Mouse (Mus musculus) intestine, embryonic 15.5 days (tissue): ENCODE measurements at regions not wholly inside any gene's neighbourhood (a gene's known extent, or its start where the extent isn't known, plus 50 kb on each side); places are given as distances from the start of the nearest gene placed in this dataset.

Experiments
- ATAC-seq: fragments of 200-750 bp; cut with Nextera tagmentation; 2 replicates; pipeline ENCODE4 v1.8.0; 2017; ENCODE audit warnings: moderate TSS enrichment, moderate library complexity
- H3K27ac ChIP-seq: fragments of 300-500 bp; sonication (generic); 2 replicates; pipeline ENCODE4 v1.5.1; 2015; ENCODE audit warnings: mild to moderate bottlenecking, inconsistent platforms
- H3K27me3 ChIP-seq: fragments of 300-500 bp; sonication (generic); replicated peaks from 2 replicates; pipeline ENCODE4 v1.6.1; 2015; ENCODE audit warnings: inconsistent platforms
- H3K36me3 ChIP-seq: fragments of 300-500 bp; sonication (generic); 2 replicates; pipeline ENCODE4 v1.6.1; 2015; ENCODE audit warnings: inconsistent platforms
- H3K4me1 ChIP-seq: fragments of 300-500 bp; sonication (generic); replicated peaks from 2 replicates; pipeline ENCODE4 v1.6.1; 2015; ENCODE audit warnings: inconsistent platforms
- H3K4me2 ChIP-seq: fragments of 300-500 bp; sonication (generic); replicated peaks from 2 replicates; pipeline ENCODE4 v1.6.1; 2015; ENCODE audit warnings: mild to moderate bottlenecking, inconsistent platforms
- H3K4me3 ChIP-seq: fragments of 300-500 bp; sonication (generic); replicated peaks from 2 replicates; pipeline ENCODE4 v1.5.1; 2015; ENCODE audit warnings: inconsistent platforms
- H3K9ac ChIP-seq: fragments of 300-500 bp; sonication (generic); 2 replicates; pipeline ENCODE4 v1.6.1; 2015; ENCODE audit warnings: inconsistent platforms
- H3K9me3 ChIP-seq: fragments of 300-500 bp; sonication (generic); 2 replicates; pipeline ENCODE4 v1.6.1; 2016; ENCODE audit warnings: inconsistent platforms
- WGBS: fragments of 180-500 bp; shearing (Covaris S2); methylation state at CpG from one replicate; pipeline ENCODE4 v1.1.7; 2015; 5-methylcytosine and 5-hydroxymethylcytosine counted together

GRCm38 (mm10) chr7:135860741-135861408 is 144.7 kb upstream of the Mki67 start:
- Histone ChIP-seq H3K27me3 (no peaks in the 10 kb centered on the region), H3K27ac (peak overlapping the region; percentile 48; the same call in 1 of the 2 replicates), H3K9ac (no peak overlapping the region), H3K4me3 (no peak overlapping the region), H3K4me2 (no peak overlapping the region), H3K9me3 (no peaks in the 10 kb centered on the region), H3K36me3 (no peaks in the 10 kb centered on the region), H3K4me1 (peaks cover 31% of the 10 kb centered on the region)
- 35% methylated on average over 14 of the region's 14 CpGs for WGBS
- peak; percentile 35; the same call in 1 of the 2 replicates for ATAC-seq

GRCm38 (mm10) chr7:135861409-135861805 is 145.2 kb upstream of the Mki67 start:
- H3K36me3 ChIP-seq: no peaks in the 10 kb centered on the region
- no peak; the same call in 1 of the 2 replicates for ATAC-seq
- no peak overlapping the region for H3K9ac ChIP-seq
- no peak overlapping the region for H3K4me2 ChIP-seq
- H3K27ac ChIP-seq: 0 out of 2 replicates have a peak overlapping the region, but pooled peaks have one; percentile 48
- H3K4me1 ChIP-seq: peaks cover 31% of the 10 kb centered on the region
- no peak overlapping the region for H3K4me3 ChIP-seq
- H3K27me3 ChIP-seq: no peaks in the 10 kb centered on the region
- WGBS: 36% methylated on average over 7 of the region's 7 CpGs
- no peaks in the 10 kb centered on the region for H3K9me3 ChIP-seq

GRCm38 (mm10) chr7:135863581-135864426 is 147.6 kb upstream of the Mki67 start:
- peak overlapping the region; percentile 35 for H3K4me2 ChIP-seq
- 31% methylated on average over 22 of the region's 22 CpGs for WGBS
- no peak overlapping the region for H3K9ac ChIP-seq
- H3K27me3 ChIP-seq: no peaks in the 10 kb centered on the region
- peak overlapping the region; percentile 19; the same call in 1 of the 2 replicates for H3K27ac ChIP-seq
- no peaks in the 10 kb centered on the region for H3K36me3 ChIP-seq
- peaks cover 31% of the 10 kb centered on the region for H3K4me1 ChIP-seq
- H3K9me3 ChIP-seq: no peaks in the 10 kb centered on the region
- H3K4me3 ChIP-seq: no peak overlapping the region
- ATAC-seq: peak; percentile 65

GRCm38 (mm10) chr7:135870981-135871380 is 154.8 kb upstream of the Mki67 start:
- no peaks in the 10 kb centered on the region for H3K4me1 ChIP-seq
- no peak for ATAC-seq
- 72% methylated on average over 6 of the region's 6 CpGs for WGBS

GRCm38 (mm10) chr7:135877091-135877874 is 161.1 kb upstream of the Mki67 start:
- Histone ChIP-seq H3K9me3 (no peaks in the 10 kb centered on the region), H3K36me3 (no peaks in the 10 kb centered on the region), H3K4me2 (no peak overlapping the region), H3K27ac (no peak overlapping the region), H3K4me1 (no peaks in the 10 kb centered on the region), H3K27me3 (no peaks in the 10 kb centered on the region), H3K4me3 (no peak overlapping the region), H3K9ac (no peak overlapping the region)
- ATAC-seq: no peak
- 84% methylated on average over 6 of the region's 6 CpGs for WGBS

More at GRCm38 (mm10) chr7:135870981-135871380, 154.8 kb upstream of the Mki67 start:
- H3K4me2 ChIP-seq: no peak overlapping the region
- H3K4me3 ChIP-seq: no peak overlapping the region
- H3K27ac ChIP-seq: no peak overlapping the region
- H3K9me3 ChIP-seq: no peaks in the 10 kb centered on the region
- H3K27me3 ChIP-seq: no peaks in the 10 kb centered on the region
- no peak overlapping the region for H3K9ac ChIP-seq
- no peaks in the 10 kb centered on the region for H3K36me3 ChIP-seq

GRCm38 (mm10) chr7:135878750-135879149 is 162.6 kb upstream of the Mki67 start:
- no peaks in the 10 kb centered on the region for H3K9me3 ChIP-seq
- H3K36me3 ChIP-seq: no peaks in the 10 kb centered on the region
- no peak for ATAC-seq
- H3K4me3 ChIP-seq: no peak overlapping the region
- no peaks in the 10 kb centered on the region for H3K4me1 ChIP-seq
- H3K9ac ChIP-seq: no peak overlapping the region
- H3K27me3 ChIP-seq: no peaks in the 10 kb centered on the region
- no peak overlapping the region for H3K27ac ChIP-seq
- 57% methylated on average over 3 of the region's 3 CpGs for WGBS
- H3K4me2 ChIP-seq: no peak overlapping the region

- 95% methylated on average over 9 of the region's 9 CpGs for WGBS
- H3K36me3 ChIP-seq: no peaks in the 10 kb centered on the region
Measured at GRCm38 (mm10) chr7:135880446-135880845, 164.3 kb upstream of the Mki67 start.

GRCm38 (mm10) chr7:135882306-135882705 is 166.1 kb upstream of the Mki67 start:
- no peak for ATAC-seq
- H3K4me2 ChIP-seq: no peak overlapping the region
- 92% methylated on average over 4 of the region's 4 CpGs for WGBS

More at GRCm38 (mm10) chr7:135880446-135880845, 164.3 kb upstream of the Mki67 start:
- Histone ChIP-seq H3K27ac (no peak overlapping the region), H3K4me2 (no peak overlapping the region), H3K4me1 (no peaks in the 10 kb centered on the region), H3K9me3 (no peaks in the 10 kb centered on the region), H3K27me3 (no peaks in the 10 kb centered on the region), H3K9ac (no peak overlapping the region), H3K4me3 (no peak overlapping the region)
- ATAC-seq: no peak

GRCm38 (mm10) chr7:135888598-135888997 is 172.4 kb upstream of the Mki67 start:
- Histone ChIP-seq H3K36me3 (no peaks in the 10 kb centered on the region), H3K4me1 (peaks cover 6% of the 10 kb centered on the region; the same call in 1 of the 2 replicates), H3K9ac (no peak overlapping the region), H3K4me2 (no peak overlapping the region; the same call in 1 of the 2 replicates), H3K9me3 (no peaks in the 10 kb centered on the region), H3K4me3 (no peak overlapping the region), H3K27me3 (no peaks in the 10 kb centered on the region), H3K27ac (no peak overlapping the region)
- 26% methylated on average over 3 of the region's 3 CpGs for WGBS
- ATAC-seq: no peak

More at GRCm38 (mm10) chr7:135882306-135882705, 166.1 kb upstream of the Mki67 start:
- Histone ChIP-seq H3K4me3 (no peak overlapping the region), H3K27me3 (no peaks in the 10 kb centered on the region), H3K9ac (no peak overlapping the region), H3K36me3 (no peaks in the 10 kb centered on the region), H3K4me1 (no peaks in the 10 kb centered on the region), H3K9me3 (no peaks in the 10 kb centered on the region), H3K27ac (no peak overlapping the region)

GRCm38 (mm10) chr7:135889016-135889726 is 173.0 kb upstream of the Mki67 start:
- Histone ChIP-seq H3K36me3 (no peaks in the 10 kb centered on the region), H3K4me3 (no peak overlapping the region), H3K4me1 (peaks cover 6% of the 10 kb centered on the region; the same call in 1 of the 2 replicates), H3K27me3 (no peaks in the 10 kb centered on the region), H3K9ac (no peak overlapping the region), H3K27ac (no peak overlapping the region), H3K4me2 (no peak overlapping the region; the same call in 1 of the 2 replicates), H3K9me3 (no peaks in the 10 kb centered on the region)
- peak; percentile 41; the same call in 1 of the 2 replicates for ATAC-seq
- 14% methylated on average over 17 of the region's 17 CpGs for WGBS

GRCm38 (mm10) chr7:135898876-135899275 is 182.7 kb upstream of the Mki67 start:
- H3K36me3 ChIP-seq: no peaks in the 10 kb centered on the region
- no peak overlapping the region for H3K27ac ChIP-seq
- H3K9ac ChIP-seq: no peak overlapping the region
- no peaks in the 10 kb centered on the region for H3K9me3 ChIP-seq
- H3K4me2 ChIP-seq: no peak overlapping the region
- WGBS: 73% methylated on average over 2 of the region's 2 CpGs
- H3K27me3 ChIP-seq: no peaks in the 10 kb centered on the region
- H3K4me1 ChIP-seq: peaks cover 5% of the 10 kb centered on the region; the same call in 1 of the 2 replicates
- no peak overlapping the region for H3K4me3 ChIP-seq
- ATAC-seq: no peak
